Mouse (Mus musculus) brain, embryonic 14.5 days (tissue): ENCODE results near the gene Ctdsp2. TPM values are rescaled to one million over a fixed set of nuclear protein-coding genes. Genes with fewer than 3 reads are reported as not detected.
A peak's percentile ranks its signal among the peaks of the same experiment; 100 is the strongest.

ENCODE experiments used
- DNase-seq: peaks from one replicate; pipeline ENCODE4 v3.0.0-alpha.2; 2011; ENCODE audit warnings: low read depth
- CTCF ChIP-seq: fragments of 200-500 bp; IDR thresholded peaks from 2 replicates; pipeline ENCODE4 v1.5.1; 2012; ENCODE audit warnings: inconsistent platforms, mild to moderate bottlenecking, moderate library complexity, borderline replicate concordance; ENCODE audit not compliant: insufficient read depth, insufficient read length; ENCODE audit errors: extremely low read depth
- POLR2A ChIP-seq: fragments of 200-500 bp; IDR thresholded peaks from 2 replicates; pipeline ENCODE4 v1.6.1; 2012; ENCODE audit warnings: mild to moderate bottlenecking, inconsistent platforms, borderline replicate concordance; ENCODE audit not compliant: poor library complexity, insufficient read depth, insufficient read length, severe bottlenecking; ENCODE audit errors: extremely low read depth
- polyA plus RNA-seq: library from polyadenylated mRNA; depleted of rRNA; stranded (reverse); fragments of >200 nt; gene quantifications from 2 replicates; pipeline ENCODE4 v1.2.3, GENCODE M21; 2012

The Ctdsp2 gene
- polyA plus RNA-seq, 1 experiment, result 73.2 TPM

GRCm38 (mm10) chr10:126945531-126945930 is 33.0 kb upstream of the Ctdsp2 start:
- DNase-seq, result no peak
- TF ChIP-seq CTCF (no peak), POLR2A (no peak)

- no peak for DNase-seq
- TF ChIP-seq CTCF, result no peak
- TF ChIP-seq POLR2A, result no peak
These were observed 28.7 kb upstream of the Ctdsp2 start for GRCm38 (mm10) chr10:126949824-126950223.

GRCm38 (mm10) chr10:126950572-126950971 is 27.9 kb upstream of the Ctdsp2 start:
- no peak for TF ChIP-seq CTCF
- no peak for TF ChIP-seq POLR2A

GRCm38 (mm10) chr10:126952375-126952774 is 26.1 kb upstream of the Ctdsp2 start:
- TF ChIP-seq POLR2A (no peak), CTCF (peak; percentile 38; the same call in 1 of the 2 replicates)
- no peak for DNase-seq

More at GRCm38 (mm10) chr10:126950572-126950971, 27.9 kb upstream of the Ctdsp2 start:
- DNase-seq, result no peak

GRCm38 (mm10) chr10:126953029-126953471 is 25.5 kb upstream of the Ctdsp2 start:
- DNase-seq, result peak; percentile 22
- no peak for TF ChIP-seq CTCF
- no peak for TF ChIP-seq POLR2A

GRCm38 (mm10) chr10:126956692-126957358 is 21.7 kb upstream of the Ctdsp2 start:
- DNase-seq, result peak; percentile 78
- TF ChIP-seq CTCF, result no peak
- TF ChIP-seq POLR2A, result no peak

- DNase-seq, result peak; percentile 96
- no peak for TF ChIP-seq POLR2A
These were observed 21.0 kb upstream of the Ctdsp2 start for GRCm38 (mm10) chr10:126957359-126958107.

- DNase-seq, result no peak
These were observed 18.0 kb upstream of the Ctdsp2 start for GRCm38 (mm10) chr10:126960496-126960895.

GRCm38 (mm10) chr10:126961757-126962156 is 16.8 kb upstream of the Ctdsp2 start:
- DNase-seq, result peak; percentile 84
- TF ChIP-seq CTCF (no peak), POLR2A (no peak)

More at GRCm38 (mm10) chr10:126960496-126960895, 18.0 kb upstream of the Ctdsp2 start:
- TF ChIP-seq CTCF, result no peak
- no peak for TF ChIP-seq POLR2A

GRCm38 (mm10) chr10:126962271-126962965 is 16.1 kb upstream of the Ctdsp2 start:
- no peak for TF ChIP-seq CTCF
- TF ChIP-seq POLR2A, result no peak
- peak; percentile 82 for DNase-seq

GRCm38 (mm10) chr10:126962966-126963330 is 15.6 kb upstream of the Ctdsp2 start:
- DNase-seq, result no peak
- TF ChIP-seq CTCF (no peak), POLR2A (no peak)
